ENCODE assay signal across 10 mouse cellular contexts in the genomic region with DNA sequence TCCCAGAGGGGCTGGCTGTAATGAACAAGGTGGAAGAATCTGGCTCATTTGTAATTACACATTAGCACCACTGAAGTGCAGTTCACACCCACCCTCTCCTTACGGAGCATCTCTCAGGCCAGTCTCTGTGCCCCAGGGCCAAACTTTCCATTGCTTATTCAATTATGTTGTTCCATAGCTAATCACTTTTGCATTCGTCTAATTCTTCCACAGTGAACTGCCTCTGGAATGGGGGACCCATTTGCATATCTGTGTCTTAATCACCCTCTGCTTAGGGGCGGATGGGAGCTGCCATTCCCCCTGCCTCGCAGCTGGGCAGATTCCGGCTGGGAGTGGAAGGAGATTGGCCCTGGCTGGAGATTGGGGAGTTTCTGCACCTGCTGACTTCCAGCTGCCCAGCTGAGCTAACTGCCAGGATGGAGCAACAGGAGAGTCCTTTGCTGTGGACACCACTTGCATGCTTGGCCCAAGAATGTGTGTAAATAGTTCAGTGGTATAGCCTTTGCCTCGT.
DNase-seq lines count a peak whose midpoint lies in the region; ATAC-seq and TF ChIP-seq lines count a peak whose summit lies in the region.
"Had no signal": no experiment of that assay in that cellular context is flagged by ENCODE, and none has a peak within 500 bp of the region (broad histone marks: within the 10 kb centered on the region; RNA-seq: fewer than 3 reads in every experiment).

No protein-coding gene starts in this region.

- no peaks in the 10 kb centered on the region for H3K4me1 ChIP-seq in hindbrain, embryonic 11.5 days (replicated peaks; ENCODE audit: control insufficient read depth, insufficient read depth, low read length)
- peaks cover 12% of the 10 kb centered on the region; the same call in 1 of the 2 replicates for H3K4me1 ChIP-seq in hindbrain, embryonic 10.5 days (replicated peaks)
- H3K4me1 ChIP-seq in ES-E14 (ENCODE audit: control insufficient read depth in 2 of 2, insufficient read depth in 2 of 2, low read length in 2 of 2, poor library complexity in 1 of 2), result peaks cover 0 to 2% of the 10 kb centered on the region in 2 experiments; a peak in 1 of 4 replicates
- H3K4me1 ChIP-seq in forebrain, embryonic 14.5 days (ENCODE audit: control insufficient read depth, insufficient read depth, low read length), result peaks cover 9% of the 10 kb centered on the region

- H3K4me3 ChIP-seq in hindbrain, embryonic 11.5 days (ENCODE audit: low read depth, low read length), result no peak overlapping the region
- H3K4me3 ChIP-seq in hindbrain, embryonic 10.5 days, result no peak overlapping the region
- H3K4me3 ChIP-seq in ES-E14 (ENCODE audit: insufficient read depth in 1 of 2, low read depth in 1 of 2, low read length in 2 of 2, poor library complexity in 1 of 2, severe bottlenecking in 1 of 2), result no peak overlapping the region
- no peak overlapping the region for H3K4me3 ChIP-seq in forebrain, embryonic 14.5 days (ENCODE audit: low read depth, low read length)
- H3K4me3 ChIP-seq: lung, embryonic 15.5 days had no signal

- peak; percentile 29 for DNase-seq in hindbrain, embryonic 11.5 days (ENCODE audit: low spot score)
- no peak for DNase-seq in hindbrain, embryonic 10.5 days (ENCODE audit: low spot score)
- peak; percentile 20 for DNase-seq in ES-E14 (ENCODE audit: low read depth, low spot score)
- peak; percentile 72 for DNase-seq in forebrain, embryonic 14.5 days (ENCODE audit: low spot score)
- peak; percentile 17 for DNase-seq in kidney, postnatal 14 days
- no peak for DNase-seq in thymus, postnatal 0 days (ENCODE audit: low spot score)
- DNase-seq: embryo, embryonic 11 days had no signal

- H3K27me3 ChIP-seq in hindbrain, embryonic 11.5 days (ENCODE audit: control insufficient read depth, insufficient read depth, low read length), result no peaks in the 10 kb centered on the region
- H3K27me3 ChIP-seq in hindbrain, embryonic 10.5 days (ENCODE audit: insufficient read depth, poor library complexity, severe bottlenecking), result no peaks in the 10 kb centered on the region; the same call in 1 of the 2 replicates
- no peaks in the 10 kb centered on the region for H3K27me3 ChIP-seq in forebrain, embryonic 14.5 days (replicated peaks; ENCODE audit: control insufficient read depth, insufficient read depth, low read length)
- H3K27me3 ChIP-seq: lung, embryonic 15.5 days had no signal

- peak; percentile 78 for ATAC-seq in hindbrain, embryonic 11.5 days (ENCODE audit: low FRiP score)
- ATAC-seq in forebrain, embryonic 14.5 days, result peak; percentile 84
- no peak for ATAC-seq in granulocyte monocyte progenitor cell, adult 5-6 weeks (replicated peaks; ENCODE audit: poor library complexity, severe bottlenecking)
- no peak for ATAC-seq in megakaryocyte progenitor cell, adult 5-6 weeks (replicated peaks; ENCODE audit: poor library complexity)

- no peak overlapping the region for H3K4me2 ChIP-seq in hindbrain, embryonic 11.5 days (replicated peaks; ENCODE audit: low read depth, low read length)
- H3K4me2 ChIP-seq in forebrain, embryonic 14.5 days (ENCODE audit: low read length), result no peak overlapping the region
- H3K4me2 ChIP-seq: lung, embryonic 15.5 days had no signal

- 49% methylated on average over 6 of the region's 6 CpGs for WGBS in hindbrain, embryonic 11.5 days
- 46% methylated on average over 6 of the region's 6 CpGs for WGBS in hindbrain, embryonic 10.5 days
- 17% methylated on average over 6 of the region's 6 CpGs for WGBS in forebrain, embryonic 14.5 days

- in situ Hi-C loops in ES-E14 (cut with MboI; ENCODE audit: low sequenced_read_pairs in 2 of 2, unreplicated experiment in 2 of 2), result no loop called here

- no peaks in the 10 kb centered on the region for H3K9me3 ChIP-seq in hindbrain, embryonic 11.5 days (ENCODE audit: control insufficient read depth, low read length)
- H3K9me3 ChIP-seq in hindbrain, embryonic 10.5 days, result no peaks in the 10 kb centered on the region
- no peaks in the 10 kb centered on the region for H3K9me3 ChIP-seq in ES-E14 (ENCODE audit: control insufficient read depth, insufficient read depth, low read depth, low read length)
- no peaks in the 10 kb centered on the region for H3K9me3 ChIP-seq in forebrain, embryonic 14.5 days (replicated peaks; ENCODE audit: control insufficient read depth, low read length)
- H3K9me3 ChIP-seq: lung, embryonic 15.5 days had no signal

- no peak overlapping the region for H3K9ac ChIP-seq in hindbrain, embryonic 11.5 days (ENCODE audit: low read depth, low read length)
- no peak overlapping the region for H3K9ac ChIP-seq in ES-E14 (ENCODE audit: insufficient read depth, low read depth, low read length, poor library complexity, severe bottlenecking)
- no peak overlapping the region for H3K9ac ChIP-seq in forebrain, embryonic 14.5 days (ENCODE audit: low read length)
- H3K9ac ChIP-seq: lung, embryonic 15.5 days had no signal

- no peaks in the 10 kb centered on the region for H3K36me3 ChIP-seq in hindbrain, embryonic 11.5 days (ENCODE audit: control insufficient read depth, insufficient read depth, low read length)
- no peaks in the 10 kb centered on the region for H3K36me3 ChIP-seq in hindbrain, embryonic 10.5 days
- H3K36me3 ChIP-seq in ES-E14 (ENCODE audit: control insufficient read depth, insufficient read depth, low read length, poor library complexity, severe bottlenecking), result no peaks in the 10 kb centered on the region
- H3K36me3 ChIP-seq in forebrain, embryonic 14.5 days (ENCODE audit: control insufficient read depth, insufficient read depth, low read length), result no peaks in the 10 kb centered on the region
- H3K36me3 ChIP-seq: lung, embryonic 15.5 days had no signal

- no peak overlapping the region for H3K27ac ChIP-seq in hindbrain, embryonic 11.5 days (ENCODE audit: low read depth, low read length)
- no peak overlapping the region for H3K27ac ChIP-seq in hindbrain, embryonic 10.5 days
- H3K27ac ChIP-seq in ES-E14 (ENCODE audit: insufficient read depth, low read depth, low read length, poor library complexity, severe bottlenecking), result no peak overlapping the region
- H3K27ac ChIP-seq in forebrain, embryonic 14.5 days (ENCODE audit: low read depth, low read length), result no peak overlapping the region
- H3K27ac ChIP-seq: lung, embryonic 15.5 days had no signal

TF ChIP-seq in ES-E14, 5 proteins besides CTCF, POLR2A, EP300 and RAD21:
- TF ChIP-seq MAFK (IDR thresholded peaks at IDR 0.05; ENCODE audit: insufficient read depth, low read depth, low read length) (no peak), CHD2 (IDR thresholded peaks at IDR 0.05; ENCODE audit: low read depth, low read length) (no peak), ZC3H11A (IDR thresholded peaks at IDR 0.05; ENCODE audit: borderline replicate concordance, low read depth, low read length) (no peak), HCFC1 (IDR thresholded peaks at IDR 0.05; ENCODE audit: borderline replicate concordance, insufficient read depth, low read length) (no peak), ZNF384 (IDR thresholded peaks at IDR 0.05; ENCODE audit: low read depth, low read length) (no peak)

Comparison
In these comparisons a context has a peak if more than half of its experiments do, and no peak if none do; other contexts are left out.
1. DNase-seq: peak in hindbrain, embryonic 11.5 days (single experiment), ES-E14 (single experiment), forebrain, embryonic 14.5 days (single experiment) and kidney, postnatal 14 days (single experiment); none in hindbrain, embryonic 10.5 days (single experiment) and thymus, postnatal 0 days (single experiment).
2. ATAC-seq: peak in hindbrain, embryonic 11.5 days (single experiment) and forebrain, embryonic 14.5 days (single experiment); none in granulocyte monocyte progenitor cell, adult 5-6 weeks (single experiment) and megakaryocyte progenitor cell, adult 5-6 weeks (single experiment).